Mouse (Mus musculus): Measurements from ENCODE around the gene Vps35l.

DNA sequence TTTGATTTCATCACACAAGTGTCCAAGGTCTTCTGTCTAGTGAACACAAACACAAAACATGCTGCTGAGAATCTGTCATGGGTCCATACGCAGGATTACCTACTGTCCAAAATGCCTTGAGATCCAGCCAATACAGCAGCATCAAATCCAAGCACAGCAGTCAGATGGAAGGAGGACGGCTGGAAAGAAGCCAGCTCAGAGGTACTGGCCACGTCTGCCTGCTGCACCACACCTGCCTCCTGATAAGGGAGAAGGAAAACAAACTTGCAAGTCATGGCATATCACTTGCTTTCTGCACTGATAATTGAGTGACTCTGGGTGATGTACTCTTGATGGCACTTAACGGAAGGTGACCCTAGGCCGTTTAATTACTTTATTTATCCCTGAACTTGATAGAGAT lies 105.1 kb downstream of the Vps35l start:
- TF ChIP-seq POLR2A (IDR thresholded peaks at IDR 0.05; ENCODE audit: borderline replicate concordance, control insufficient read depth, low read depth, low read length) (no peak), CTCF (IDR thresholded peaks at IDR 0.05; ENCODE audit: control insufficient read depth, insufficient read depth, low read length) (no peak)
